Mouse (Mus musculus): ENCODE data around the gene Plekhm1. TPM values are rescaled to one million over a fixed set of nuclear protein-coding genes. Genes with fewer than 3 reads are reported as not detected.
A peak's percentile ranks its signal among the peaks of the same experiment; 100 is the strongest.
"Not testable (repeated sequence)": the region's sequence is repeated elsewhere in the genome, so short reads cannot be mapped to it uniquely, and the experiment has no call there.

The Plekhm1 gene
- polyA plus RNA-seq (2016; fragmentation: Nextera tagmentation; extraction: Ambion mirVana), result 8.4 TPM in 2 replicates

DNA sequence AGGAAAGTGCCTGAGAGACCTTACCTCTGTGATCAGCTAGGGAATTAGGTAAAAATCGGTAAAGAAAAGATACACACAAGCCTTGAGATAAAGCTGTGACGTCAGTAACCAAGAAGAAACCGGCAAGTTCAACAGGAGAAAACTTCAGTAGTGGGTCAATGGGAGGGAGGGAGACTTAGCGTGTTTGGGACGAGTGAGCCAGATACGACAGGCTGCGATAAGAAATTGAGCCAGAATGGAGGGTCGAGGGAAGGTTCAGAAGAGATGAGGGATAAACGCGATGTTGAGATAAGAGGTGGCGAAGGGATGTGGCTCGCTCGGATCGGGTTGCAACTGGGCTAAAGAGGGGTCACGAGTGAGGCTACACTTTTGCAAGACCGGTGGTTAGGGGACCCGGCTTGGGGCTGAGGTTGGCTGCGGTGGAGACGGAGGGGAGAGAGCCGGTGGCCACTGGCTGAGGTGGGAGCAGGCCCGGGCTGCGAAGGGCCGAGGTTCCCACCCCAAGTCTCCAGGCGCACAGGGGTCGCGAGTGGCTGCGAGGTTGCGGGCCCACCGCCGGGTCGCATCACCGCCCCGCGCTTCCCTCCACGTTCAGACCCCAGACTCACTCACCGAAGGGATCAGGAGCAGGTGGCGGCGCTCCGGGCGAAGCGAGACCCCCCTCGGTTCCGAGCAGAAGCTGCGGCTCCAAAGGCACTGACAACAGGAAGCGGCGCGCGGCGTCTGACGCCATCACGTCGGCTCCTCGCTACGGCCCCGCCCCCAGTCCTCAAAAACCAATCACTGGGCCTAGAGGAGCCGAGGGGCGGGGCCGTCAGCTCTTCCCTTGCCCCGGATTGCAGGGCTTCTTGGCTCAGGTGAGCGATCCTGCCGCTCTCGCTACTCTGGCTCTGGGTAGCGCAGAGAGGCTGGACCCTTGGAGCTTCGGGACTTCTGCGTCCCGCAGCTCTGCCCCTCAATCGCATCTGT lies at the start of gene Plekhm1:
TSS of gene Plekhm1 (minus strand) at position 707 of the 969 bp plus-strand sequence.
- Histone ChIP-seq H3K4me3 (peak within 1 kb of the TSS; percentile 89), H3K36me3 (replicated peaks) (peaks cover 9% of the 10 kb centered on the region; the same call in 1 of the 2 replicates), H3K9me3 (no peaks in the 10 kb centered on the region), H3K27me3 (ENCODE audit: poor library complexity, severe bottlenecking) (peaks cover 5% of the 10 kb centered on the region; the same call in 1 of the 2 replicates), H3K27ac (peak within 1 kb of the TSS; percentile 88), H3K4me1 (peaks cover 31% of the 10 kb centered on the region)
- WGBS, result under 1% methylated on average over 67 of the region's 67 CpGs
- peak; percentile 93 for DNase-seq (ENCODE audit: extremely low spot score, low spot score)

DNA sequence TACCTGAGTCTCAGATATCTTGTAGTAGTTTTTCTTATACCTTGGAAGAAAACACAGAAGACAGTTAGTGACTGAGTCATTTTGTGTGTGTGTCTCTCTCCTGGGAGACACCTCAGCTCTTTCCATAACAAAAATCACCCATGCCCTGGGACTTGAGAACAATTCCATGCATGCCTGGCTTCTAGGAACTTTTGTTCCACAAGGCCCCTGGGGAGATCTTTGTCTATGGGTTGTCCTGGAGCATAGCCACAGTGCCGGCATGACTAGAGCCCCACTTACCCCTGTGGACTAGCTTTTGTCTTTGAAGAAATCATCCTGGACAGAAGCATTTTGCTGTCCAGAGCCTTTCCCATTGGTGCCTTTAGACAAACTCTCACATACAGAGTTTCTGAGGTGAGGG lies 38.6 kb upstream of the Plekhm1 start:
- WGBS, result 51% methylated on average over 1 of the region's 1 CpGs

DNA sequence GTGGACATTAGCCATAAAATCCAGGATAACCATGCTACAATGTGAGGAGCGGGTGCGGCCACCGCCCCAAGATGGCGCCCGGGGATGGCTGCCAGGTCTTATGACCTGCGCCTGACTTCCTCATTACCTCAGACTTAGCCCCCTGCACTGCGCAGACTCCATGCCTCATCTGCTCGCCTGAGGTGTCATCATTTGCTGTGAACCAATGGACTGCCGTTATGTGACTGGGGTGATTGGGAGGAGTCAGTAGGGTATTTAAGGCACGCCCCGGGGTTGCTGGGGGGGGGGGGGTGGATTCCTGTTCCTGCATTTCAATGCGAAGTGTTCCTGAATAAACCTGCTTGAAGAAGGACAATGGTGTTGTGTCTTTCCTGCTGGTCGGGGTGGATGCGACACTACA lies 37.2 kb upstream of the Plekhm1 start:
- 94% methylated on average over 14 of the region's 14 CpGs for WGBS
- DNase-seq (ENCODE audit: extremely low spot score, low spot score); H3K36me3 ChIP-seq (replicated peaks); H3K27ac ChIP-seq; H3K9me3 ChIP-seq; H3K4me3 ChIP-seq; H3K27me3 ChIP-seq (ENCODE audit: poor library complexity, severe bottlenecking); H3K4me1 ChIP-seq: not testable (repeated sequence)

More for the DNA sequence above, 38.6 kb upstream of the Plekhm1 start:
- not testable (repeated sequence) for H3K4me1 ChIP-seq; H3K27ac ChIP-seq; H3K9me3 ChIP-seq; H3K27me3 ChIP-seq (ENCODE audit: poor library complexity, severe bottlenecking); H3K36me3 ChIP-seq (replicated peaks); H3K4me3 ChIP-seq; DNase-seq (ENCODE audit: extremely low spot score, low spot score)

DNA sequence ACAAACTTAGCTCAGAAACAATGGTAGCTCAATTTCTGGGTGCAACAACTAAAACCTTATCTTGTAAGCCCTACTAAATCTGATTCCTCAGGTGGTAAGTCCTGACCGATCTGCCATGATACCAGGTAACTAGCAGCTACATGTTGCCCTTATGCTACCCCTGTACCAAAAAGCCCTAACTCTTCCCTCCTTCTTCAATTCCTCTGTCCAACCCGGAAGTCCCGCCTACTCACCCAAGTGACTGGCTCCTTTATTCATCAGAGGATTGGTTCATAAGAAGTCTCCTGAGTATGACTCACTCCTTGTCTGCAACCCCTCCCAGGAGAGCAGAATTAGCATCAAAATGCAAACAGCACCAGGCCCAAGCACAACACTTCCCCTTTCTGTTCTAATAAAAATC lies 31.2 kb upstream of the Plekhm1 start:
- H3K4me1 ChIP-seq, result 0 out of 2 replicates have a peak, but pooled peaks cover 5% of the 10 kb centered on the region
- H3K9me3 ChIP-seq, result no peaks in the 10 kb centered on the region
- no peaks in the 10 kb centered on the region for H3K36me3 ChIP-seq (replicated peaks)
- H3K27me3 ChIP-seq (ENCODE audit: poor library complexity, severe bottlenecking), result no peaks in the 10 kb centered on the region
- H3K4me3 ChIP-seq, result no peak overlapping the region
- no peak overlapping the region for H3K27ac ChIP-seq
- WGBS, result 87% methylated on average over 3 of the region's 3 CpGs
- DNase-seq (ENCODE audit: extremely low spot score, low spot score), result no peak

DNA sequence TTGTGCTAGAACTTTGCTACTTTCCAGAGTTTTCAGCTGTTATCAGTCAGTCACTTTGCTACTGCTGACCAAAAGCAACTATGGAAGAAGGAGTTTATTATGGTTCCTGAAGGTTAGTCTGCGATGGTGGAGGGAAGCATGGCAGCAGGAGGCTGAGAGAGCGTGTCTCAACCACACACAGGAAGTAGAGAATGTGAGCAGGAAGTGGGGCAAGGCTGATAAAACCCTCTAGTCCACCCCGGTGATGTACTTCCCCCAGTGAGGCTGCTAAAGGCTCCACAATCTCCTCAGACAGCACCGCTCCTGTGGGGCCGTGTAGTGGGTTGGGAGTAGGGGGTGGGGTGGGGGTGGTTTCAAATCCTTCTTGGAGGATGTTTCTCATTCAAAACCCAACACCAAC lies 23.8 kb upstream of the Plekhm1 start:
- WGBS, result 93% methylated on average over 5 of the region's 5 CpGs
- Histone ChIP-seq H3K36me3 (replicated peaks) (no peaks in the 10 kb centered on the region), H3K9me3 (no peaks in the 10 kb centered on the region), H3K27me3 (ENCODE audit: poor library complexity, severe bottlenecking) (no peaks in the 10 kb centered on the region), H3K4me3 (no peak overlapping the region), H3K4me1 (peaks cover 4% of the 10 kb centered on the region; the same call in 1 of the 2 replicates), H3K27ac (no peak overlapping the region)
- no peak for DNase-seq (ENCODE audit: extremely low spot score, low spot score)

DNA sequence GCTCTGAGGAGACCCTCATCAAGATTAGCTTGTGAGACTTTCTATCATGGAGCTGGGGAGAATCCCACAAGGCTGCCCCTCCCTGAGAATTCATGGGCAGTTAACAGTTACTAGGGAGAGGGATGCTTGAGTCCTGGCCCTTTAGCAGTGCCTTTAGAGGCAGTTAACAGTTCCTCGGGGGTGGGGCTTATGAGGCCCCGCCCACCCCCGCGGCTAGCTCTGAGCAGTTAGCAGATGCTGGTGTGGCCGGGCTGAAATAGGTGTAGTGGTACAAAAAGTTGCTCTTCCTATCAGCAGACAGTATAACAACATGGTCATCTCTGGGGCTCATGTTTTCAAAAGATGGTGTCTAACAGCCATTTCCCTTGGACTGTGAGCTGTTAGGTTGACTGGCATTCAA lies 12.5 kb upstream of the Plekhm1 start:
- DNase-seq (ENCODE audit: extremely low spot score, low spot score), result no peak
- Histone ChIP-seq H3K27ac (no peak overlapping the region), H3K9me3 (no peaks in the 10 kb centered on the region), H3K27me3 (ENCODE audit: poor library complexity, severe bottlenecking) (no peaks in the 10 kb centered on the region), H3K36me3 (replicated peaks) (no peaks in the 10 kb centered on the region), H3K4me1 (no peaks in the 10 kb centered on the region), H3K4me3 (no peak overlapping the region)
- 34% methylated on average over 5 of the region's 5 CpGs for WGBS

DNA sequence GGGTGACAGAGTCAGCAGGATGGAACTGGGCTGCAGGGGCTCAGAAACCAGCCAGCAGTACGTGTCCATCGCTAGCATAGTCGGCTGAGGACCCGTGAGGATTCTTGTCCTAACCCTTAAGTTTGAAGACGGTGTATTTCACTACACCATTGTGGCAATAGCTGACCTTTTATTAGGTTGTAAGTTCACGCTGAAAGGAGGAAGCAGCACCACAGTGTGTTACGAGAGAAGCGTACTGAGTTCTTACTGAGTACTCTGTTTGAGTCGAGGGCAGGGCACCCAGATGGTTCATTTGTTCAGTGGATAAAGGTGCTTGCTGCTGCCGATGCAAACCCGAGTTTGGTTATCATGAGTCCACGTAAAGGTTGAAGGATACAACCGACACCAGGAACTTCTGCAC lies 7.2 kb upstream of the Plekhm1 start:
- WGBS, result 87% methylated on average over 13 of the region's 13 CpGs
- Histone ChIP-seq H3K4me1 (no peaks in the 10 kb centered on the region), H3K27ac (no peak overlapping the region), H3K9me3 (no peaks in the 10 kb centered on the region), H3K36me3 (replicated peaks) (no peaks in the 10 kb centered on the region), H3K27me3 (ENCODE audit: poor library complexity, severe bottlenecking) (no peaks in the 10 kb centered on the region), H3K4me3 (no peak overlapping the region)
- DNase-seq (ENCODE audit: extremely low spot score, low spot score), result no peak

DNA sequence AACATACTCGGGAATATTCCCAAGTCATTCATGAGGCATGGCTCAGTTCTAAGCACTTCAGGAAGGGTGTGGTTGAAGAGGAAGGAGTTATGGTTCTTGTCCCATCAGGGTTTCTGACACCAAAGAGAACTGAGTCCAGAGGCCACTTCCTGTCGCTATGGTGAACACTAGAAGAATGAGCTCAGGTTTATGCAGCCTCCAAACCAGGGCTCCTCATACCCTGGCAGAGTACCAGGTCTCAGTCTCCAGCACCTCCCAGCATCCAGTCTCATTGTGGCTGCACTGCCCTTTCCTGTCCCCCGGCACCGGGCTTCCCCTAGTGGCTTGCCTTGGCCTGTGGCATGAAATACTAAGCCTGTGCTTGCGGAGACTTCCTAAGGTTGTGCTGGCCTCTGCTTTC lies 6.7 kb upstream of the Plekhm1 start:
- no peaks in the 10 kb centered on the region for H3K27me3 ChIP-seq (ENCODE audit: poor library complexity, severe bottlenecking)
- no peak overlapping the region for H3K27ac ChIP-seq
- no peak for DNase-seq (ENCODE audit: extremely low spot score, low spot score)
- H3K9me3 ChIP-seq, result no peaks in the 10 kb centered on the region
- no peaks in the 10 kb centered on the region for H3K4me1 ChIP-seq
- 82% methylated on average over 5 of the region's 5 CpGs for WGBS
- no peak overlapping the region for H3K4me3 ChIP-seq
- H3K36me3 ChIP-seq (replicated peaks), result no peaks in the 10 kb centered on the region

DNA sequence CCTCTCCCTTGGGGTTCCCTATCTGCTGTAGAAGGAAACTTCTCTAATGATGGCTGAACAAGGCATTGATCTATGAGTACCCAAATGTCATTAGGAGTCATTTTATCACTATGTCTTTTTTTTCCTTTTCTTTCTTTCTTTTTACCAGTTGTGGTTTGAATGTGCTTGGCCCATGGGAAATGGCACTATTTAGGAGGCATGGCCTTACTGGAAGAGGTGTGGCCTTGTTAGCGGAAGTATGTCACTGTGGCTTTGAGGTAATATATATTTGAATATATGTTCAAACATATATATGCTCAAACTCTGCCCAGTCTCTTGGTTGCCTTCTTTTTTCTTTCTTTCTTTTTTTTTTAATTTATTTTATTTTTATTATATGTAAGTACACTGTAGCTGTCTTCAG lies 1.0 kb upstream of the Plekhm1 start:
- H3K27ac ChIP-seq, result no peak overlapping the region
- 89% methylated on average over 1 of the region's 1 CpGs for WGBS
- H3K27me3 ChIP-seq (ENCODE audit: poor library complexity, severe bottlenecking), result peaks cover 5% of the 10 kb centered on the region; the same call in 1 of the 2 replicates
- DNase-seq (ENCODE audit: extremely low spot score, low spot score), result no peak
- 0 out of 2 replicates have a peak, but pooled peaks cover 9% of the 10 kb centered on the region for H3K36me3 ChIP-seq (replicated peaks)
- H3K4me1 ChIP-seq, result peaks cover 27% of the 10 kb centered on the region
- peak overlapping the region; percentile 89; the same call in 1 of the 2 replicates for H3K4me3 ChIP-seq
- no peaks in the 10 kb centered on the region for H3K9me3 ChIP-seq

DNA sequence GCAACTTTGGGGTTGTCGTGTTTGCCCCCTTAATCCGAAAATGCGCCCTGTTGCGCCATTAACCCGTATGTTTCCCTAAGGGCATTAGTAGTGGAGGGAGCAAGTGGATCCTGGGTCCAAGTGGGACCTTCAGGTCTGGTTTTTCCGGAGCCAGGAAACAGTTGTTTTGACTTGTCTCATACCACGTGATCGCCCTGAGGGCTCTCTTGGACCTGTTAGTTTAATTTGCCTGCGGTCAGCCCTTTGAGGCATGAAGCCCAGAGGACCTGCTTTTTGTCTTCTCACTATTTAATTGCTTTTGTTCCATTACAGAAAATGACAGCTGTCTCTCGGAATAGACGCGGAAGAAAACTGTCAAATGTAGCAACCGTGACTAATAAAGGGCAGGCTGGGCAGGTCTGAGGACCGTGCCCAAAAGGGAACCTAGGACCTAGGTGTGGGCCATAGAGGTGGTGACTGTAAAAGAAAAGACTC lies 500 bp upstream of the Plekhm1 start:
- 3% methylated on average over 14 of the region's 14 CpGs for WGBS
- H3K4me1 ChIP-seq, result peaks cover 27% of the 10 kb centered on the region
- 0 out of 2 replicates have a peak, but pooled peaks cover 9% of the 10 kb centered on the region for H3K36me3 ChIP-seq (replicated peaks)
- H3K9me3 ChIP-seq, result no peaks in the 10 kb centered on the region
- DNase-seq (ENCODE audit: extremely low spot score, low spot score), result no peak
- peak overlapping the region; percentile 89 for H3K4me3 ChIP-seq
- H3K27ac ChIP-seq, result peak overlapping the region; percentile 88
- H3K27me3 ChIP-seq (ENCODE audit: poor library complexity, severe bottlenecking), result peaks cover 5% of the 10 kb centered on the region; the same call in 1 of the 2 replicates

DNA sequence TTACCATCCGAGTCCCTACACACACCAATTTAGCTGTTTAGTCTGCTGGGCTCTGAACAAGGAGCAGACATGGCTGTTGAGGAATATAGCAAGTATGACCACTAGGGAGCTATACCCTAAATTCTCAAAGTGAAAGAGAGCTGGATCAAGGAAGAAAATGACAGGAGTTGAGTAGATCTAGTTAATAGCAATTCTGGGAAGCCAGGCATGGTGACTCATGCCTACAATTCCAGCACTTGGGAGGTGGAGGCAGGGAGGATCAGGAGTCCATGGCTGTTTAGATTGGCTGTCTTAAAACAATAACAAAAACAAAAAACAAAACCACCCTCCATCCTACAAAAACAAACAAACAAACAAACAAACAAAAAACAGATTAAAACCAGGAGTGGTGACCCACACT lies 1.2 kb downstream of the Plekhm1 start:
- Histone ChIP-seq H3K36me3 (replicated peaks) (peaks cover 13% of the 10 kb centered on the region; the same call in 1 of the 2 replicates), H3K9me3 (no peaks in the 10 kb centered on the region), H3K27me3 (ENCODE audit: poor library complexity, severe bottlenecking) (peaks cover 5% of the 10 kb centered on the region; the same call in 1 of the 2 replicates), H3K27ac (no peak overlapping the region), H3K4me1 (peaks cover 36% of the 10 kb centered on the region), H3K4me3 (peak overlapping the region; percentile 89; the same call in 1 of the 2 replicates)
- DNase-seq (ENCODE audit: extremely low spot score, low spot score), result no peak
- WGBS, result 93% methylated on average over 1 of the region's 1 CpGs

DNA sequence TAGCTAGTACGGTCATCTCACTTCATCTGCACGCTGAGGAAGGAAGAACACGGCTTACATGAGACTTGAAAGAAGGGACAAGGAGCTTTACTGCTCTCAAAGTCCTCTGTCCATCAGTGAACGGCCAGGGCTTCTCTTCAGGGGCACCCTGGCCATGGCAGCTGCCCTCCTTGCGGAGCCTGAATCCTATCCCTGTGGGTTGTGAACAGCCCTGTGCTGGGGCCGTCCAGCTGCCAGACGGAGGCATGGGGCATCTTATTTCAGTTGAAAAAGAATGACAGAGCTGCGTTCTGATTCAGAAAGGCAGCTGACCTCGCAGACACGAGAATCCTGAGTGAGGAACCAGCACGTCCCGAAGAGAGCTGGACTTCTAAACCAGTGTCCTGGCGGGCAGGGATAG lies 3.6 kb downstream of the Plekhm1 start:
- 94% methylated on average over 13 of the region's 13 CpGs for WGBS
- Histone ChIP-seq H3K9me3 (no peaks in the 10 kb centered on the region), H3K4me1 (peaks cover 36% of the 10 kb centered on the region), H3K4me3 (no peak overlapping the region), H3K27me3 (ENCODE audit: poor library complexity, severe bottlenecking) (peaks cover 5% of the 10 kb centered on the region; the same call in 1 of the 2 replicates), H3K36me3 (replicated peaks) (peaks cover 29% of the 10 kb centered on the region), H3K27ac (no peak overlapping the region)
- no peak for DNase-seq (ENCODE audit: extremely low spot score, low spot score)

DNA sequence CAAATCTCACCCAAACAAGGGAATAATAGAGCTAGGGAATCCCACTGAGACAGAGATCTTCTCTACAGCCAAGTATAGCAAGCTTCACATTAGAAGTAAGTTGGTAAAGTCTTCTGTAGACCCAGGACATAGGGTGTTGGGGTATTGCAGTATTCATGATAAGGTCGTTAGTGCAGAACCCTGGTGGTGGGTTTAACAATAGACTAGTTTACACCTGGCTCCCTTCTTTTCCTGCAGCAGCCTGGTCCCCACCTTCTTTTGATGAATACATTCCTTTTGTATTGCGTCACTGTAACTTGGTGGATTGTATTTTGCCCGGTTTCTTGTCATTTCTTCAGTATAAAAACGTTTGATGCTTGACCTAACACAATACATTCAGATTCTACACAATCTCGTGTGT lies 5.4 kb downstream of the Plekhm1 start:
- Histone ChIP-seq H3K36me3 (replicated peaks) (peaks cover 47% of the 10 kb centered on the region), H3K4me1 (peaks cover 27% of the 10 kb centered on the region)
- not testable (repeated sequence) for H3K9me3 ChIP-seq; H3K4me3 ChIP-seq; DNase-seq (ENCODE audit: extremely low spot score, low spot score); H3K27me3 ChIP-seq (ENCODE audit: poor library complexity, severe bottlenecking); H3K27ac ChIP-seq
- WGBS, result 72% methylated on average over 5 of the region's 5 CpGs

All from forebrain, embryonic 10.5 days (tissue).